Mouse (Mus musculus): ENCODE measurements around the gene Carmil3. TPM values are rescaled to one million over a fixed set of nuclear protein-coding genes. Genes with fewer than 3 reads are reported as not detected.

Carmil3 gene
- polyA plus RNA-seq, 1 experiment from 2014 or later = 14.6 TPM

- ATAC-seq (replicated peaks; ENCODE audit: low FRiP score) (peak; percentile 60), DNase-seq (ENCODE audit: low spot score) (peak; percentile 63)
- Histone ChIP-seq H3K4me2 (ENCODE audit: low read depth, low read length, severe bottlenecking) (no peak overlapping the region), H3K27me3 (ENCODE audit: control insufficient read depth, insufficient read depth, low read length) (peaks cover 15% of the 10 kb centered on the region; the same call in 1 of the 2 replicates), H3K27ac (ENCODE audit: low read depth, low read length) (no peak overlapping the region), H3K4me3 (ENCODE audit: low read depth, low read length) (no peak overlapping the region), H3K9ac (ENCODE audit: low read length) (no peak overlapping the region), H3K36me3 (ENCODE audit: control insufficient read depth, insufficient read depth, low read length) (no peaks in the 10 kb centered on the region), H3K9me3 (ENCODE audit: control insufficient read depth, low read length) (no peaks in the 10 kb centered on the region), H3K4me1 (replicated peaks; ENCODE audit: control insufficient read depth, insufficient read depth, low read length) (no peaks in the 10 kb centered on the region)
- 71% methylated on average over 2 of the region's 2 CpGs for WGBS
These were observed 28.4 kb downstream of the Carmil3 start for GRCm38 (mm10) chr14:55518897-55519296.

- Histone ChIP-seq H3K4me2 (ENCODE audit: low read depth, low read length, severe bottlenecking) (no peak overlapping the region), H3K36me3 (ENCODE audit: control insufficient read depth, insufficient read depth, low read length) (no peaks in the 10 kb centered on the region), H3K9ac (ENCODE audit: low read length) (no peak overlapping the region), H3K27me3 (ENCODE audit: control insufficient read depth, insufficient read depth, low read length) (peaks cover 15% of the 10 kb centered on the region; the same call in 1 of the 2 replicates), H3K4me1 (replicated peaks; ENCODE audit: control insufficient read depth, insufficient read depth, low read length) (no peaks in the 10 kb centered on the region), H3K27ac (ENCODE audit: low read depth, low read length) (no peak overlapping the region), H3K9me3 (ENCODE audit: control insufficient read depth, low read length) (no peaks in the 10 kb centered on the region), H3K4me3 (ENCODE audit: low read depth, low read length) (no peak overlapping the region)
- no peak for ATAC-seq (replicated peaks; ENCODE audit: low FRiP score)
- 57% methylated on average over 4 of the region's 4 CpGs for whole genome bisulfite sequencing
- DNase-seq (ENCODE audit: low spot score) = no peak
These were observed 29.2 kb downstream of the Carmil3 start for GRCm38 (mm10) chr14:55519604-55520003.

GRCm38 (mm10) chr14:55520451-55521361, 30.3 kb downstream of the Carmil3 start:
- peak overlapping the region; percentile 53 for H3K9ac ChIP-seq (ENCODE audit: low read length)
- H3K4me3 ChIP-seq (ENCODE audit: low read depth, low read length) = peak overlapping the region; percentile 51
- no peaks in the 10 kb centered on the region for H3K36me3 ChIP-seq (ENCODE audit: control insufficient read depth, insufficient read depth, low read length)
- H3K4me1 ChIP-seq (replicated peaks; ENCODE audit: control insufficient read depth, insufficient read depth, low read length) = no peaks in the 10 kb centered on the region
- no peak overlapping the region for H3K27ac ChIP-seq (ENCODE audit: low read depth, low read length)
- DNase-seq (ENCODE audit: low spot score) (peak; percentile 70), ATAC-seq (replicated peaks; ENCODE audit: low FRiP score) (peak; percentile 59)
- no peaks in the 10 kb centered on the region for H3K9me3 ChIP-seq (ENCODE audit: control insufficient read depth, low read length)
- H3K4me2 ChIP-seq (ENCODE audit: low read depth, low read length, severe bottlenecking) = peak overlapping the region; percentile 94
- H3K27me3 ChIP-seq (ENCODE audit: control insufficient read depth, insufficient read depth, low read length) = peaks cover 15% of the 10 kb centered on the region; the same call in 1 of the 2 replicates
- WGBS = under 1% methylated on average over 61 of the region's 61 CpGs

DNA sequence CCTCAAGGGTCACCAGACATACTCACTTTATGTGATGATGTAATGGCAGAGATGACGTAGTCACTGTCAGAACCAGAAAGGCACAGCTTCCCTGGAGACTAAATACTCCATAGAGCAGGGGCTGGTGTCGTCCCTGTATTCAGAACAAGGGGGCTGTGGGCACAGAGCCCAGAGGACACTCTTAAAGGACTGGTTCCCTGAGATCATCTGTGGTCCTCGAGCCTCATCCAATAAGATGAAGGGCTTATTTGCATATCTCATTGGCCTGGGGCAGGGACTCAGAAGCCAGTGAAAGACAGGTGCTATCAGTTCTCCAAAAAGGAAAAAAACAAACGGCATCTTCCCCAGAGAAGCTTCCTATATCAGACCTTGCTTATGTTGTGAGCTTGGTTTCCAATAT, 33.6 kb downstream of the Carmil3 start:
- DNase-seq (ENCODE audit: low spot score) (no peak), ATAC-seq (replicated peaks; ENCODE audit: low FRiP score) (no peak)
- Histone ChIP-seq H3K9me3 (ENCODE audit: control insufficient read depth, low read length) (no peaks in the 10 kb centered on the region), H3K27ac (ENCODE audit: low read depth, low read length) (no peak overlapping the region), H3K4me1 (replicated peaks; ENCODE audit: control insufficient read depth, insufficient read depth, low read length) (no peaks in the 10 kb centered on the region), H3K4me3 (ENCODE audit: low read depth, low read length) (no peak overlapping the region), H3K36me3 (ENCODE audit: control insufficient read depth, insufficient read depth, low read length) (no peaks in the 10 kb centered on the region), H3K9ac (ENCODE audit: low read length) (no peak overlapping the region), H3K4me2 (ENCODE audit: low read depth, low read length, severe bottlenecking) (no peak overlapping the region), H3K27me3 (ENCODE audit: control insufficient read depth, insufficient read depth, low read length) (peaks cover 15% of the 10 kb centered on the region; the same call in 1 of the 2 replicates)
- WGBS = 72% methylated on average over 4 of the region's 4 CpGs

DNA sequence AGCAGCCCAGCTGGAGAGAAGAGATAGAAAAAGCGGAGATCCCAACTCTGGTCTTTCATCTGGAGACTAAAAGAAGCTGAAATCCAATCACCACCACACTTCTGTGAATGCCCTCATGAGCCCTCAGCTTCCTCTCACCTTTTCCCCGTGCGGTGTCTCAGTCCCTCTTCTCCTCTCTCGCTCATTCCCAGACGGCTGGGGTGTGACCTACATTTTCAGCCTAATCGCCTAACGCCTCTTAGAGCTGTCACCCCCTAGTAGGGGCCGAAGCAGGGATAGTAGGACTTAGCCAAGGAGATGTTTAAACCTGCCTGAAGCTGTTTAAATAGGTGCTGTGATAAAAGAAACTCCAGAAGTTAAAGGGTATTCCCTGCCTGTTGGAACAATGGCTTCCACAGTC, 34.3 kb downstream of the Carmil3 start, which contains the start of gene Nrl:
Gene Nrl, minus strand, starts transcription at position 197 of the 400 bp plus-strand sequence.
- H3K36me3 ChIP-seq (ENCODE audit: control insufficient read depth, insufficient read depth, low read length) = no peaks in the 10 kb centered on the region
- WGBS = 51% methylated on average over 8 of the region's 8 CpGs

GRCm38 (mm10) chr14:55526674-55527073, 36.2 kb downstream of the Carmil3 start:
- WGBS = 89% methylated on average over 2 of the region's 2 CpGs
- no peaks in the 10 kb centered on the region for H3K27me3 ChIP-seq (ENCODE audit: control insufficient read depth, insufficient read depth, low read length)
- no peak for ATAC-seq (replicated peaks; ENCODE audit: low FRiP score)

More for the DNA sequence above, 34.3 kb downstream of the Carmil3 start, which contains the start of gene Nrl:
- Histone ChIP-seq H3K4me1 (replicated peaks; ENCODE audit: control insufficient read depth, insufficient read depth, low read length) (no peaks in the 10 kb centered on the region), H3K27ac (ENCODE audit: low read depth, low read length) (no peak within 1 kb of the TSS), H3K27me3 (ENCODE audit: control insufficient read depth, insufficient read depth, low read length) (peaks cover 12% of the 10 kb centered on the region; the same call in 1 of the 2 replicates), H3K9me3 (ENCODE audit: control insufficient read depth, low read length) (no peaks in the 10 kb centered on the region), H3K9ac (ENCODE audit: low read length) (no peak within 1 kb of the TSS), H3K4me3 (ENCODE audit: low read depth, low read length) (no peak within 1 kb of the TSS), H3K4me2 (ENCODE audit: low read depth, low read length, severe bottlenecking) (no peak within 1 kb of the TSS)
- DNase-seq (ENCODE audit: low spot score) (no peak), ATAC-seq (replicated peaks; ENCODE audit: low FRiP score) (no peak)

GRCm38 (mm10) chr14:55527940-55528339, 37.5 kb downstream of the Carmil3 start:
- no peak overlapping the region for H3K4me2 ChIP-seq (ENCODE audit: low read depth, low read length, severe bottlenecking)
- no peak overlapping the region for H3K4me3 ChIP-seq (ENCODE audit: low read depth, low read length)
- no peaks in the 10 kb centered on the region for H3K27me3 ChIP-seq (ENCODE audit: control insufficient read depth, insufficient read depth, low read length)
- H3K36me3 ChIP-seq (ENCODE audit: control insufficient read depth, insufficient read depth, low read length) = no peaks in the 10 kb centered on the region
- H3K4me1 ChIP-seq (replicated peaks; ENCODE audit: control insufficient read depth, insufficient read depth, low read length) = no peaks in the 10 kb centered on the region
- DNase-seq (ENCODE audit: low spot score) (no peak), ATAC-seq (replicated peaks; ENCODE audit: low FRiP score) (no peak)
- no peak overlapping the region for H3K9ac ChIP-seq (ENCODE audit: low read length)
- no peaks in the 10 kb centered on the region for H3K9me3 ChIP-seq (ENCODE audit: control insufficient read depth, low read length)
- 26% methylated on average over 3 of the region's 3 CpGs for WGBS
- H3K27ac ChIP-seq (ENCODE audit: low read depth, low read length) = no peak overlapping the region

More at GRCm38 (mm10) chr14:55526674-55527073, 36.2 kb downstream of the Carmil3 start:
- no peak overlapping the region for H3K27ac ChIP-seq (ENCODE audit: low read depth, low read length)
- no peaks in the 10 kb centered on the region for H3K36me3 ChIP-seq (ENCODE audit: control insufficient read depth, insufficient read depth, low read length)
- no peak overlapping the region for H3K4me2 ChIP-seq (ENCODE audit: low read depth, low read length, severe bottlenecking)
- H3K9ac ChIP-seq (ENCODE audit: low read length) = no peak overlapping the region
- no peaks in the 10 kb centered on the region for H3K9me3 ChIP-seq (ENCODE audit: control insufficient read depth, low read length)
- no peaks in the 10 kb centered on the region for H3K4me1 ChIP-seq (replicated peaks; ENCODE audit: control insufficient read depth, insufficient read depth, low read length)
- no peak overlapping the region for H3K4me3 ChIP-seq (ENCODE audit: low read depth, low read length)
- no peak for DNase-seq (ENCODE audit: low spot score)

GRCm38 (mm10) chr14:55536116-55536745, 45.8 kb downstream of the Carmil3 start:
- H3K4me1 ChIP-seq (replicated peaks; ENCODE audit: control insufficient read depth, insufficient read depth, low read length) = peaks cover 6% of the 10 kb centered on the region; the same call in 1 of the 2 replicates
- WGBS = 58% methylated on average over 6 of the region's 6 CpGs
- H3K4me2 ChIP-seq (ENCODE audit: low read depth, low read length, severe bottlenecking) = no peak overlapping the region
- DNase-seq (ENCODE audit: low spot score) = peak; percentile 68
- H3K4me3 ChIP-seq (ENCODE audit: low read depth, low read length) = no peak overlapping the region
- no peak overlapping the region for H3K9ac ChIP-seq (ENCODE audit: low read length)
- no peaks in the 10 kb centered on the region for H3K27me3 ChIP-seq (ENCODE audit: control insufficient read depth, insufficient read depth, low read length)
- no peak for ATAC-seq (replicated peaks; ENCODE audit: low FRiP score)
- no peaks in the 10 kb centered on the region for H3K36me3 ChIP-seq (ENCODE audit: control insufficient read depth, insufficient read depth, low read length)
- H3K9me3 ChIP-seq (ENCODE audit: control insufficient read depth, low read length) = no peaks in the 10 kb centered on the region
- no peak overlapping the region for H3K27ac ChIP-seq (ENCODE audit: low read depth, low read length)

Data from forebrain, embryonic 11.5 days (tissue).